Mouse (Mus musculus): ENCODE measurements around the gene Slc38a3. TPM values are rescaled to one million over a fixed set of nuclear protein-coding genes. Genes with fewer than 3 reads are reported as not detected.

Slc38a3 gene
- polyA plus RNA-seq, 1 experiment from 2014 or later, result 15.1 TPM

GRCm38 (mm10) chr9:107635279-107636028 is 33.9 kb downstream of the Slc38a3 start, which contains the start of gene Gnai2:
Gnai2 (minus strand) TSS chr9:107635367.
- Histone ChIP-seq H3K9me3 (replicated peaks; ENCODE audit: control insufficient read depth, low read length) (no peaks in the 10 kb centered on the region), H3K36me3 (ENCODE audit: control insufficient read depth, insufficient read depth, low read length) (no peaks in the 10 kb centered on the region), H3K9ac (ENCODE audit: low read length) (peak within 1 kb of the TSS; percentile 94), H3K4me2 (ENCODE audit: low read depth, low read length) (peak within 1 kb of the TSS; percentile 99), H3K27me3 (ENCODE audit: control insufficient read depth, insufficient read depth, low read length) (no peaks in the 10 kb centered on the region), H3K4me1 (ENCODE audit: control insufficient read depth, insufficient read depth, low read length) (peaks cover 34% of the 10 kb centered on the region), H3K27ac (ENCODE audit: low read length) (peak within 1 kb of the TSS; percentile 93), H3K4me3 (replicated peaks; ENCODE audit: low read length) (peak within 1 kb of the TSS; percentile 85)
- peak; percentile 96 for ATAC-seq (ENCODE audit: insufficient read depth, low FRiP score)
- WGBS, result 3% methylated on average over 38 of the region's 38 CpGs

DNA sequence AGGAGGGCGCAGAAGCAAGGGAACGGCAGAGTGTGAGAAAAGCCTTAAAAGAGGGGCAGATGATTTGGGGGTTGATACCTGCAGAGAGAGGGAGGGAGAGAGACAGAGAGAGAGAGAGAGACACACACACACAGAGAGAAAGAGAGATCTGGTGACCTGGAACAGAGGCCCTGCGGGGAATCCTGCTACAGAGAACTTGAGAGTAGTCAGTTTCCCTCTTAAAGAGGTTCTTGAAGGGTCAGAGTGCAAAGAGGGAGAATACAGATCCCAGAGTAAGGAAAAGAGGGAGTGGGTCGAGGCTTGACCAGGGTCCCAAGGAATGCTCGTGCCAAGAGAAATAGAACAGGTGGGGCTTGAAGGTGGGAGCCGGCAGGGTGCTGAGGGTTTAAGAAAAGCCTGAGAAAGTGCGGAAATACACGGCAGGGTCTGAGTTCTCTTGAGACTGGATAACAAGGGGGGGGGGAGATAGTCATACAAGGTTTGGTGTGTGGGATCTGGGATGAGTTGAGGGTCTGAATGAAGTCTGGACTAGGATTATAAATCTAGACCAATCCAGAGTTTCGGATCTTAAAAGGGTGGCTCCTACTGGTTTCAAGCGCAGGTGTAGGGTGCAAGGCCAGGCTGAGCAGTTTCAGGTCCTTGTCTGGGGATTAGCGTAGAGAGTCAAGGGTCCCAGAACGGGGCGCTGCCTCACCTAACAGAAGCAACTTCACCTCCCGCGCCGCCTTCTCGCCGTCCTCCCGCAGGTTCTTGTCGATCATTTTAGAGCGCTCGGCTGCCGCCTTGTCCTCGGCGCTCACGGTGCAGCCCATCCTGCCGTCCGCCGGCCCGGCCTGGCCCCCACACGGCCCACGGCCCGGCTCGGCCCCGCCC is 34.7 kb downstream of the Slc38a3 start:
- ATAC-seq (ENCODE audit: insufficient read depth, low FRiP score), result no peak
- H3K27me3 ChIP-seq (ENCODE audit: control insufficient read depth, insufficient read depth, low read length), result no peaks in the 10 kb centered on the region
- peaks cover 42% of the 10 kb centered on the region for H3K4me1 ChIP-seq (ENCODE audit: control insufficient read depth, insufficient read depth, low read length)
- peak overlapping the region; percentile 85 for H3K4me3 ChIP-seq (replicated peaks; ENCODE audit: low read length)
- peak overlapping the region; percentile 99 for H3K4me2 ChIP-seq (ENCODE audit: low read depth, low read length)
- H3K9ac ChIP-seq (ENCODE audit: low read length), result peak overlapping the region; percentile 94
- 2% methylated on average over 35 of the region's 35 CpGs for WGBS
- no peaks in the 10 kb centered on the region for H3K9me3 ChIP-seq (replicated peaks; ENCODE audit: control insufficient read depth, low read length)
- H3K27ac ChIP-seq (ENCODE audit: low read length), result peak overlapping the region; percentile 93
- H3K36me3 ChIP-seq (ENCODE audit: control insufficient read depth, insufficient read depth, low read length), result no peaks in the 10 kb centered on the region

DNA sequence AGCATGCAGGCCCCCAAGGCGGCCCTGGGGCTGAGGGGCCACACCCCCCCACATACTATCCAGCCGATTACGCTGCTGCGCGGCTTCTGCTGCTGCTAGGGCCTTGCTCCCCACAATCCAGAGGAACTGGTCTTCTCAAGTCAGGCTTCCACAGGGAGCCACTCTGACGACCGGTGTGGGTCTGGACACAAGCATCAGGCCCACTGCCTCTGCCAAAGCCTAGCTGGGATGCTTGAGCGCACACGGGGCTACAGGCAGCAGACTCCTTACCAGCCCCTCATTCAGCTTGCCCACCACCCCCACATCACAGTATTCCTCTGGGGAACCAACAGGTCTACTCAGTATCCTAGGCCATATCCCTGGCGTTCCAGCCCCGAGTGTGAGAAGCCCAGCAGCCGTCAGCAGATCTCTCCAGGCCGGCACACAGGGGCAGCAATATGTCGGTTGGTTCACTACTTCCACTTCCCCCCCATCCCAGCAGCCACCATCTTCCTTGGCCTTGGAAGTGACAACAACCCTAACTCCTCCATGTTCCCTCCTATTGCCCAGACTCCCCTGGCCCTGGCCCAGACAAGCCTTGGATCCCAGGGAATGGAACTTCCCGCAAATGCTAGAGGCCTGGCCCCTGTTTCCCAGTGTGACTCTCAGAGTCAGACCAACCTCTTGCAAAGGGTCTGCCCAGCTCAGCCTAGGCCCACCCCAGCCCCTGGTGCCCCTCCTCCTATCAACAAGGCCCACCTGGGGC is 35.5 kb downstream of the Slc38a3 start:
- 0 out of 2 replicates have a peak, but pooled peaks have one; percentile 0 for ATAC-seq (ENCODE audit: insufficient read depth, low FRiP score)
- Histone ChIP-seq H3K4me2 (ENCODE audit: low read depth, low read length) (peak overlapping the region; percentile 99), H3K9ac (ENCODE audit: low read length) (peak overlapping the region; percentile 94), H3K27ac (ENCODE audit: low read length) (peak overlapping the region; percentile 93), H3K4me1 (ENCODE audit: control insufficient read depth, insufficient read depth, low read length) (peaks cover 50% of the 10 kb centered on the region), H3K9me3 (replicated peaks; ENCODE audit: control insufficient read depth, low read length) (no peaks in the 10 kb centered on the region), H3K36me3 (ENCODE audit: control insufficient read depth, insufficient read depth, low read length) (no peaks in the 10 kb centered on the region), H3K4me3 (replicated peaks; ENCODE audit: low read length) (peak overlapping the region; percentile 85), H3K27me3 (ENCODE audit: control insufficient read depth, insufficient read depth, low read length) (no peaks in the 10 kb centered on the region)
- WGBS, result under 1% methylated on average over 15 of the region's 15 CpGs

DNA sequence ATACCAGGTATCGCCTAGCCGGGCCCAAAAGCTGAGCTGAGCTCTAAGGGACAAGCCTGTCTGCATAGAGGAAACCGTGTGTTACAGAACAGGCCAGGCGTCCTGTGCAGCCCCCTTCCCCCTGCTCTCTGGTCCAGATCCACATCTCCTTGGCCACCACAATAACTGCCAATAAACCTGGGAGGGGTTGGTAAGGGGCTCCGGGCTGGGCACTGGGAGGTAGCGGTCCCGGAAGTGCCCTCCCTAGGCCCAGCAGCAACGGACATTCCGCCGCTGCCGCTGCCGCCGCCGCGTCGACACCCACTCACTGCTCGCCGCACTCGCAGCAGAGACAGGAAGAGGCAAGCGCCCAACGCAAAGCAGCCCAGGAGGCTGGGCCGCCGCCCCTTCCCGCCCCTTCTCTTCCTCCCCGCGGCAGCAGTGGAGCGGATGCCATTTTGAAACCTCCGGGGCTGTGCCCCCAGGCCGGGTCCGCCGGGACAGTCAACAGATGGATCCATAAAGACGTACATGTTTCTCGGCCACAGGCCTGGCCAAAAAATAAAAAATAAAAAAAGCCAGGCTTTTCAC is 36.2 kb downstream of the Slc38a3 start:
- peak overlapping the region; percentile 99 for H3K4me2 ChIP-seq (ENCODE audit: low read depth, low read length)
- no peaks in the 10 kb centered on the region for H3K36me3 ChIP-seq (ENCODE audit: control insufficient read depth, insufficient read depth, low read length)
- no peaks in the 10 kb centered on the region for H3K9me3 ChIP-seq (replicated peaks; ENCODE audit: control insufficient read depth, low read length)
- WGBS, result 2% methylated on average over 33 of the region's 33 CpGs
- H3K9ac ChIP-seq (ENCODE audit: low read length), result peak overlapping the region; percentile 94
- no peaks in the 10 kb centered on the region for H3K27me3 ChIP-seq (ENCODE audit: control insufficient read depth, insufficient read depth, low read length)
- ATAC-seq (ENCODE audit: insufficient read depth, low FRiP score), result peak; percentile 43
- H3K4me1 ChIP-seq (ENCODE audit: control insufficient read depth, insufficient read depth, low read length), result peaks cover 57% of the 10 kb centered on the region
- H3K4me3 ChIP-seq (replicated peaks; ENCODE audit: low read length), result peak overlapping the region; percentile 85
- peak overlapping the region; percentile 93 for H3K27ac ChIP-seq (ENCODE audit: low read length)

DNA sequence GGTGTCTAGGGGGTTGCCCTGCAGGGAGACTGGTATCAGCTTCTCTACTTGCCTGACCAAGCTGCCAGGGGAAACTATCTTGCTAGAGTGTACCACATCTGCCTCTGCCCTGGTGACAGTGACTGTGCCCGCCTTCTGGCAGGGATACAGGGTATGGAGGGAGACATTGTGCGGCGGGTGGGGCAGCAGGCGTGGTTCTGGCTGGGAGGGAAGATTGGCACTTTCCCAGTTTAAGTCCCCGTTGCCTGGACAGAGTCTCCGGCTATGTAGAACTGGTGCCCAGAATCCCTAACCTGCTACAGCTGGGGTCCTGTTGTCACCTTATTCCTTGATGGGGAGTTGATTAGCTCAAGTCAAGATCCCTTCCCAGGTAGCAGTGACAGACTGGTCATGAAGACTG is 36.9 kb downstream of the Slc38a3 start:
- Histone ChIP-seq H3K4me1 (ENCODE audit: control insufficient read depth, insufficient read depth, low read length) (peaks cover 64% of the 10 kb centered on the region), H3K27ac (ENCODE audit: low read length) (peak overlapping the region; percentile 93), H3K27me3 (ENCODE audit: control insufficient read depth, insufficient read depth, low read length) (no peaks in the 10 kb centered on the region), H3K4me2 (ENCODE audit: low read depth, low read length) (peak overlapping the region; percentile 99), H3K9ac (ENCODE audit: low read length) (peak overlapping the region; percentile 94), H3K9me3 (replicated peaks; ENCODE audit: control insufficient read depth, low read length) (no peaks in the 10 kb centered on the region), H3K36me3 (ENCODE audit: control insufficient read depth, insufficient read depth, low read length) (no peaks in the 10 kb centered on the region), H3K4me3 (replicated peaks; ENCODE audit: low read length) (peak overlapping the region; percentile 85)
- WGBS, result 57% methylated on average over 6 of the region's 6 CpGs
- ATAC-seq (ENCODE audit: insufficient read depth, low FRiP score), result no peak

- Histone ChIP-seq H3K4me3 (replicated peaks; ENCODE audit: low read length) (no peak overlapping the region), H3K9ac (ENCODE audit: low read length) (peak overlapping the region; percentile 94), H3K4me2 (ENCODE audit: low read depth, low read length) (0 out of 2 replicates have a peak overlapping the region, but pooled peaks have one; percentile 99), H3K27me3 (ENCODE audit: control insufficient read depth, insufficient read depth, low read length) (no peaks in the 10 kb centered on the region), H3K4me1 (ENCODE audit: control insufficient read depth, insufficient read depth, low read length) (peaks cover 67% of the 10 kb centered on the region), H3K27ac (ENCODE audit: low read length) (peak overlapping the region; percentile 38; the same call in 1 of the 2 replicates), H3K9me3 (replicated peaks; ENCODE audit: control insufficient read depth, low read length) (no peaks in the 10 kb centered on the region), H3K36me3 (ENCODE audit: control insufficient read depth, insufficient read depth, low read length) (no peaks in the 10 kb centered on the region)
- WGBS, result 90% methylated on average over 8 of the region's 8 CpGs
- no peak for ATAC-seq (ENCODE audit: insufficient read depth, low FRiP score)
Observed at GRCm38 (mm10) chr9:107631861-107632260, 37.5 kb downstream of the Slc38a3 start.

GRCm38 (mm10) chr9:107631311-107631826 is 38.0 kb downstream of the Slc38a3 start:
- Histone ChIP-seq H3K4me3 (replicated peaks; ENCODE audit: low read length) (no peak overlapping the region), H3K9me3 (replicated peaks; ENCODE audit: control insufficient read depth, low read length) (no peaks in the 10 kb centered on the region), H3K27ac (ENCODE audit: low read length) (peak overlapping the region; percentile 38), H3K4me2 (ENCODE audit: low read depth, low read length) (peak overlapping the region; percentile 99; the same call in 1 of the 2 replicates), H3K36me3 (ENCODE audit: control insufficient read depth, insufficient read depth, low read length) (no peaks in the 10 kb centered on the region), H3K27me3 (ENCODE audit: control insufficient read depth, insufficient read depth, low read length) (no peaks in the 10 kb centered on the region), H3K4me1 (ENCODE audit: control insufficient read depth, insufficient read depth, low read length) (peaks cover 71% of the 10 kb centered on the region), H3K9ac (ENCODE audit: low read length) (peak overlapping the region; percentile 47)
- 74% methylated on average over 9 of the region's 9 CpGs for WGBS
- no peak for ATAC-seq (ENCODE audit: insufficient read depth, low FRiP score)

GRCm38 (mm10) chr9:107630576-107630975 is 38.8 kb downstream of the Slc38a3 start:
- Histone ChIP-seq H3K36me3 (ENCODE audit: control insufficient read depth, insufficient read depth, low read length) (no peaks in the 10 kb centered on the region), H3K27ac (ENCODE audit: low read length) (peak overlapping the region; percentile 80), H3K9ac (ENCODE audit: low read length) (peak overlapping the region; percentile 47), H3K4me2 (ENCODE audit: low read depth, low read length) (peak overlapping the region; percentile 41), H3K9me3 (replicated peaks; ENCODE audit: control insufficient read depth, low read length) (no peaks in the 10 kb centered on the region), H3K27me3 (ENCODE audit: control insufficient read depth, insufficient read depth, low read length) (no peaks in the 10 kb centered on the region), H3K4me1 (ENCODE audit: control insufficient read depth, insufficient read depth, low read length) (peaks cover 69% of the 10 kb centered on the region), H3K4me3 (replicated peaks; ENCODE audit: low read length) (no peak overlapping the region)
- WGBS, result 12% methylated on average over 4 of the region's 4 CpGs
- ATAC-seq (ENCODE audit: insufficient read depth, low FRiP score), result no peak
